Mouse (Mus musculus) ZHBTc4 (cell line): ENCODE measurements around the gene Cnot4.

Experiments
- DNase-seq: peaks from one replicate; pipeline ENCODE4 v3.0.0-alpha.2; 2011; ENCODE audit warnings: low read depth, low spot score

Cnot4 gene

DNA sequence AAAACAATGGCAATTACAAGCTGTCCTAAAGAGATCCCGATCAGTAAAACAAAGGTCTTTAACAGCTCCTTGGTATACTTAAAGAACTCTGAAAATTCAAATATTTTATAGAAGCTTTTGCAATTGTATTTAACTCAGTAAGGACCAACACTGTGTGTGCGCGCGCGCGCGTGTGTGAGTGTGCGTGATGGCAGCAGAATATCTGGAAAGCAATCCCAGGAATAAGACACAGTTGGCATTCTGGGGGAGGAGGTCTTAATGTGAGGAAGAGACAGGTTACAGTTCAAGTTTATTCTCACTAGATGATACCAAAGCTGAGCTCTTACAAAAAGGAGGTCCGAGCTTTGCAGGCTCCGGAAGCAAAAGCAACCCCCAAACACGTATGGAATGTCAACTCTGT is 100.2 kb downstream of the Cnot4 start:
- DNase-seq = no peak

DNA sequence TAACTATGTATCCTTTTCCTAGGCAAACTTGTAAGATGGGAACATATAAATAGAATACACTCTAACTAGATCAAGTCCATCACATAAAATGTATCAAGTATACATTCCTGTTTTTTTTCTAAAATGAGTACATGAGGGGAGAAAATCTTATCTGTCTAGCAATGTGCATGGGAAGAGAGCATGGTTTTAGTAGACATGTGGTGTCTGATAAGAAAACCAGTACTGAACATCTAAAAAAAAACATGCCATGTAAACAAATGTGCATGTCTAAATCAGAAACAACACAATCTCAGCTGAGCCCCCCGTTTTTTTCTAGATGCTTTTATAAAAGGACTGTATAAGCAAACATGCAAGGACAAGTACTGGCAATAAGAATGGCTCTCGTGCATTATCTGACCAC is 100.8 kb downstream of the Cnot4 start:
- no peak for DNase-seq

DNA sequence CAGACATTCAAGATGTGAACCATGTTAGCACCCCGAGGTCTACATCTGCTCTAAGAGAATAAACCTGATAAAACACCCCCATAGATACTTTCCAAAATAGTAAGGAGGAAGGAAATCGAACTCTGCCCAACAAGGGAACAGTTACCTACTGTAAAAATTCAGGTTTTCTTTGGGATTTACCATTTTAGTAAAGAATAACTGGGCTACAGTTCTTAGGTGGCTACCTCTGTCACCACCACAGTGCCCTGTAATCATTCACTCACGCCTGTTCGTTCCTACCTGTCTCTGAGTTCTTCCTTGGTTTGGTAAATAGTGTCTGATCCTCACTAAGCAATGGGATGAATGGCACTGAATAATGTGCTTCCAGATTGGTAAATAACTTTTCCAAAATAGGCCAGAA is 102.7 kb downstream of the Cnot4 start:
- no peak for DNase-seq

DNA sequence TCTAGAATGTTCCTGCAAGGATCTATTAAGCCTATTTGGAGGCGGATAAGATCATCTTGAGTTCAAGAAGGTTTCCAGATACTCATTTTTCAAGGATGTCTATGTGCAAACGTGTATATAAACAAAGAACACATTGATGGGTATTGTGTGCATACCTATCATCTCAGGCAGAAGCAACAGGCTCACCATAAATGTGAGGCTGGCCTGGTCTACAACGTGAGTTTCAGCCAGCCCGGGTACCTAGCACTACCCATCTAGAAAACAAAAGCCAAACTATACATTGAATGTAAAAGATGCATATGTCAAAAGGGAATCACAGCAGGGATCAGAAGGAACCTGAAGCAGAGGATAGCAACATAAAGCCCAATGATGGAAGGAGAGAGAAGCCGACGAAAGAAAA is 103.3 kb downstream of the Cnot4 start:
- no peak for DNase-seq

DNA sequence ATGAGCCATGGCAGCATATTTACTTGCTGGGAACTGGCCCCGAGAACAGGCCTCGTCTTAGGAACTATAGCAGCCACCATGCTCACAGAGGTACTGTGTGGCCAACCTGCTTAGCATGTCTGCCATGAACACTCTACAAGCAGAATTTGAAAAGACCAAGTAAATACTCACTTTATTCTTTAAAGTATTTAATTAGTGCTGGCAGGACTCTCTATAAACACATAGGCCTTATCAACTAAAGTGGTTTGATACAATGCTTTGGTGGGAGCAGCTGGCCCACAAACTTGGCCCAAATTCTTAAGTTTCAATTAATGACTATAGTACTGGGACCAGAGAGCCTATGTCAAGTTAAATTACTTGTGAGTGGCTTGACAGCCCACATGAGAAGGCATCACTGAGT is 105.5 kb downstream of the Cnot4 start:
- no peak for DNase-seq

DNA sequence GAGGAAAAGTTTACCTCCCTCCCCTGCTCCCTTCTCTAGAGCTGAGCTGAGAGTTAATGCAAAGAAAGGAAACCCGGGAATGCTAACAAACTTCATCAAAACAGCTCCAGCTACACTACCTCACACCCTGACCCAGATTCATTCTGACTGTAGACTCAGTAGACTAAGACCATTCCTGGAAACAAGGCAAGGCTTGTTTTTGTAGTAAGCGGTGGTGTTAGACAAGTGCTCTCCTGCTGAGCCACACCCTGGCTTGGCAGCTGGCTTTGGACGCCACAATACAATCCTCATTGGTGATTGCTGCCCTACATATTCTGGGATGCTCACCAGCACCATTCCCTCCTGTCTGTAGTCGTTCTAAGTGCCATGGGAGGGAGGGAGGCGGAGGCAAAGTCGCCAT is 106.3 kb downstream of the Cnot4 start:
- DNase-seq = peak; percentile 82

DNA sequence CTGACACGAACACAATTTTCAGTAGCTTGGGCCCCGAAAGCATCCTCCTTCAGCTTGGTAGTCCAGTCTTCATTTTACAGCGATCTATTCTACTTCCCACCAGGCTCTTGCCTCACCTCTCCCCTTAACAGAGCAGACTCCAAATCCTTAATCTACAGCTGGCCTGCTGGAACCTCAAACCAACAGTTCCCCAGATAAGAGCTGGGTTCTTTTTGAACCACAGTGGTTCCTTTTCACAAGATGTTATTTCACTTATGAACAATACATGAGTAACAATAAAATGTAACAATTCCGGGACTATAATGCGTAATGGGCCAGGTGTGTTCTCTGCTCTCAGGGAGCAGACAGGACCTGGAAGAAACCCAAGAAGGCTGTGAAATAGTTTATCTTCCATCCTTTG is 116.9 kb downstream of the Cnot4 start:
- DNase-seq = no peak

DNA sequence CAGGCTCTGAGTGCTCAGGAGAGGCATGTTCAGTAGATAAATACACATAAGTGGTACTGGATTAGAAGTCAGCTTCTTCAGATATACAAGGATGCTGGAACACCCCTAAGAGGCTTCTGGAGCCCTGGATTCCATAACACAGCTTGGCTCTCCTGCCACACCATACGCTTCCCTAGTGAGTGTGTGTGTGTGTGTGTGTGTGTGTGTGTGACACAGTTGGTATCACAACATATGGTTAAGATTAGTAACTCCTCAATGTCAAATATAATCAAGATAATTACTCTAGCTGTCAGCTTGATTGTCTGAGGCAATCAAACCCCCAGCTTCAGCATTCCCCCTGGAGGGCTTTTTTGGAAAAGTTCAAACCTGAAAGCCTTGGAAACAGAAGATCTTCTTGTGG is 121.6 kb downstream of the Cnot4 start:
- DNase-seq = no peak

DNA sequence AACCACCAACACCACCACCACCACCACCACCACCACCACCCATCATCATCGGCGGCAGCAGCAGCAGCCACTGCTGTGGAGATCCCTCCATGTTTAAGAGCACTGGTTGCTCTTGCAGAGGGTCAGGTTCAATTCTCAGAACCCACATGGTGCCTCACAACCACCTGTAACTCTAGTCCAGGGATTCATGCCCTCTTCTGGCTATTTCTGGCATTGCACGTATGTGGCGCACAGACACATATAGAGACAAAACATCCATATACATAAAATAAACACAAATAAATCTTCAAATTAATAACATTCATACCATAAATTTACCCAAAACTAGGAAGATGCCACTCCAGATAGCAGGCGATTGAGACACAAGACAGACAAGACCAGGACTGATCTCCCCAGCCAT is 122.8 kb downstream of the Cnot4 start:
- DNase-seq = peak; percentile 68

DNA sequence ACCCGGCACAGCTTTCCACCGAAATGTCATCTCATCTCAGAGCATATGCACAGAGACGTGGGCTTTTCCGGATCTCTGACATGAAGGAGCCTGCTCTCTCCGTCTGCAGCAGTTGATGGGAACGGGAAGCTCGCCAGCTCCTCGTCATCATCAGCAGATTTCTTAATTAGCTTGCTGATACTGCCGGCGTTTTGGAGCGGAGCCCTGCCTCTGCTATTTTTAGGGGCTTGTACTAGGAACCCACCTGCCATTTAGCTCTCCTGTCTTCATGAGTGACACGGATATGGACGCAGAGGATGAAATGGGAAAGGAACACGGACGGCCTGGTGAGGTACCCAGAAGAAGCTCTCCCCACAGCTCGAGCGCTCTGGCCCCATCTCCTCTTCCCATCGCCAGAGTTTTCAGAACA is 131.3 kb downstream of the Cnot4 start:
- no peak for DNase-seq

DNA sequence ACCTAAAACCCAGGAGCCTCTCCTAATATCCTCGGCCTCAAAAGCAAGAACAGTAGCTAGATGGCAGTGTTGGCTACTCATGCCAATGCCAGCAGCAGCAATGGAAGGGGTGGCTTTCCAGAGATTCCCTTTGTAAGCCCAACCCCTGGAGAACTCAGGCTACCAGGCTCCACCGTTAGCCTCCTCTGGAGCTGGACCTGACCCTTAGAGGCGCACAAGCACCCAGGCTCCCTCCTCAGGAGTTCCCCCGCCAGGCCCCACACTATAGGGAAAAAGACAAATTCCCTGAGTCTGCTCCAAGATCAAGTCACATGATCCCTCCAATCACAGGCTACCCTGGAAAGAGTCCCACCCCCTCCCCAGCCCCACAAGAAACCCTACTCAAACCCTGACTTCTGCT is 134.4 kb downstream of the Cnot4 start:
- peak; percentile 52 for DNase-seq

DNA sequence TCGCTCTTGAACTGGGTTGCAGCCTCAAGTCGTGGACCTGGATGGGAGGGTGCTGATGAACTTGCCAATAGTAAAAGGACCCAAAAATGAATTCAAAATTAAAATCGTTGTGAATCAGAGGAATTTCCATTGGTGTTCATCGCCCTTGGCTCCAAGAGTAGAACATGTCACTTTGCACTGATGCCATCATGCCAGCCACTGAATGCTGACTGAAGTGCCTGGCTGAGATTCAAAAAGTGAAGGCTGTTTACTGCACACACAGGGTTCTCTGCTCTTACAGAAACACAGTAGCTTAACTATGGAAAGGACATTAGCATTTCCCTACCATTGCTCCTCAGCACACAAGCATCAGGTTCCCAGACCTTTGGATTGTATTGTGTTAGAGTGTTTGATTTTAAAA is 137.0 kb downstream of the Cnot4 start:
- no peak for DNase-seq

DNA sequence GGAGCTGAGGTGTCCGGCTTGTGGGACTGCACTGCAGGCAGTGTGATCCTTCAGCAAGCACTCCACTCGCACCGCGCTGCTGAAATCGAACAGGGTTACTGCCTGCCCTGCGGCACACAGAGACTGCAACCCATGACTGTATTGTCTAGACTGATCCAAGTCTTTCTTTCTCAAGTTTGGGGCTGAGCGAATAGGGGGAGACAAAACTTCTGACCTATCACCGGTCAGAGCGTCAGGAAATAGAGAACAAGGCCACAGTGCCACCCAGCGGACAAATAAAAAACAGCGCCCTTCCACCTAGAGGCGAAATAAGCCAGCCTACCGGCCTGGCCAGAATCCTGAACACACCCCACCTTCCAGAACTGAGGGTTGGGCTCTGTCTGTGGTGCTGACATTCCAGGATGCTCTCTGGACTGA is 138.3 kb downstream of the Cnot4 start:
- DNase-seq = peak; percentile 96

DNA sequence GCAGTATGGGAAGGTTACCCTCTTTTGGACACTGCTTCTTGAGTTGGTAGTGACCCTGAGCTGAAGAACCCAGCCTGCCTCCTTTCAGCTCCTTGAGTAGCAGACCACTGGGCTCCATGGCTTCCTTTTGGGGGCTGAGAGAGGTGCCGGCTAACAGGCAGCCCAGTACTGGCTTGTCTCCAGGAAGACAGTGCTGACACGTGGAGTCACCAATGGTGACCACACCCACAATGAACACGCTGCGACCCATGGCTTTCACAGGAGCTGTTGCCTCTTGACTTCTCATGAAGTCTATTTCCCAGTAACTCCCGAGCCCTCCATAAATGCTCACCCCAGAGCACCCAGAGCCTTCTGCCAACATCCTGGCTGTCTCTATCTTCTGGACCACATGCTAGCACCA is 138.8 kb downstream of the Cnot4 start:
- no peak for DNase-seq

DNA sequence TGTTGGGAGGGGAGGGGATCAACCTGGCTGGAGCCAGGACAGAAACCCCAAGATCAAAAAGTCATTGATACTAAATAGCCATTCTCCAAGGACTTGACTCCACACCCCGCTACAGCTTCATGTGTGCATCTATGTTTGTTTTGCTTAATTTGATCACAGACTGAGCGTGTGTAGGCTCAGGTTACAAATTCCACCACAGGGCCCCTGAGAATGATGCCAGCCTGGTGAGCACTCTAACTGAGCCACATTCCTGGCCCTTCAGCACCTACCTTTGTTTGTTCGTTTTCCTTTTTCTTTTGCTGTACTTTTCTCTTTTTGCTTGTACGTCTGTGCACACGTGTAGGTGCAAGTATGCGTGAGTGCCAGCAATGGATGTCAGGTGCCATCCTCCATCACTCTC is 144.3 kb downstream of the Cnot4 start:
- no peak for DNase-seq

DNA sequence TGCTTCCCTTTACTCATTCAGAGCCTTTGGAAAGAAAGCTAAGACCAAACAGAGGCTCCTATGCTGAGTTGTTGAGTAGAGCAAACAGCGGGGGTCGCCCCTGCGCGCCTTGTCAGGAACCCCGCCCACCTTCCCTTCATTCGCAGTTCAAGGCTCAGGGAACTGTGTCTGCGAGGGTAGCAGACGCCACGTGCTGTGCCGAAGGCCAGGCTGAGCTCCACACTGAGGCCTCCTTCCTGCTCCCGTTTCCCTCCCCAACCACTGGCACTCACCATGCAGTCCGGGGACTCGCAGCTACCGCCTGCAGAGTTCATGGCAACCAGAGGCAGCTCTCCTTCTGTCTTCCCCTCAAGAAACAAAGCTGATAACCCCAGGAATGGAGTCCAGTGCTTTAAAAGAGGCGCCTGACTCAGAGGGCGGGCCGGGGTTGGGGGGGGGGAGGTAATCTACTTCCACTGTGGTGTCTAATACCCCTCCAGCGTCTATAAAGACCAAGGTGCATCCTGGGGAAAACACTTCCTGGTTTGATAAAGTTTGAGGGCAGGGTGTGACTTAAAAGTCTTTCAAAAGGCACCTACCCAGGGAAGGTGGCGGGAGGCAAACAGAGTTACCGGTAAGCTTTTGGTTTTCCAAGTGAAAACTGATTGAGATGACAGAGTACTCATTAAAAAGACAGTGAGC is 145.3 kb downstream of the Cnot4 start, which contains the start of gene Slc23a4:
Gene Slc23a4, minus strand, starts transcription at position 324 of the 681 bp plus-strand sequence.
- DNase-seq = peak; percentile 79

DNA sequence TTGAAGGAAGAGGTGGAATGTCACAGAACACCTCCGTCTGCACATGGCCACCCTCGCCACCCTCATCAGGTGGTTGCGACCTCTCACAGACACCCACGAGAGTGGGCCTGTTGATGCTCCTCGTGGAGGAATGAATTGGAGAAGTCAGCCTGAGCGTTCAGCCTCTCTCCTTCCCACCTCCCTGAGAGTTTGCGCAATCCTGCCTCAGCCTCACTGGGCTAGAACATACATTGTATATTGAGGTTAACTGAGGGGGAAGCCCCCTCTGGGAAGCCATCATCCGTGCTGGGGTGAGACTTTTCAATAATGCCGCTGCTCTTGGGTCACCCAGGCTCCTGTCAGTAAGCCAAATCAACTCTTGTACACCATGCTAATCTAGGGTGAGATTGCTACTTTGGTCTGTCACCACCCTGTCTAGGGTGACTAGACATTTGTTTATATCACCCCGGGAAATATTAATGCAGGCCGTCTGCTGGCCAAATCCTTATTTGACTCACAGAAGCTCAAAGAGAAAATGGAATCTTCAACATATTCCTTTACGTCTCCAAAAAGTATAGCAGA is 146.4 kb downstream of the Cnot4 start:
- DNase-seq = no peak

DNA sequence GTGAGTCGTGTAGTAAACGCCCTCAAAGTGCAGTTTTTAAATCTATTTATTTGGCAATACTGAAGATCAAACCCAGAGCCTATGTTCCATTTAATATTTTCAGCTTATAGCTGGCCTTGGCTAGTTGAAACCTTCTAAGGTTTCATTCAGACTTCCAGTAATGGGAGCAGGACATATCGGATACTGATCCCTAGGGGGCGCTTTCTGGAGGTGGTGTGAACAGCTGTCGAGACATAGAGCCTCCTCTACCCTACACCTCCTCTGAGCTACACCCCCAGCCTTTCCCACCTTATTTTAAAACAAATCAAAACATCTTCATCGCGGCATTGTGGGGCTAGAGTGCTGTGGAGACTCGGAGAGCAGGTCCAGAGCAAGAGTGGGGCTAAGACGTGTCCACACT is 152.9 kb downstream of the Cnot4 start:
- DNase-seq = peak; percentile 25

DNA sequence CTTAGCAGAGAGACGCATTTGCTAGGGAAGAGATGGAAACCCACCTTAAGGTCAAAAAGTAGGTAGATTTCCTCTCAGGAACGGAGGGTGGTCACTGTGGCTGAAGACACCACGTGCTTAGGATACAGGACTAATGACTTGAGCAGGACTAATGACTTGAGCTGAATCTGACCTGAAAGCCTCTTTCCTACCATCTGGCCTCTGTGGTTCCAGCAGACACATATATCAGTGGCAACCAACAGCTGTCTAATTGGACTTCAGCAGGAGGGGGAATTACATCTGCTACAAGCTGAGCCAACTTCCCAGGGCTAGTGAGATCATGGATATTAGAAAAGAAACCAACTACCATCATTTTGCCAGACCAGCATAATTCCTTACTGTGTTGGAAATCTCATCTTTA is 154.2 kb downstream of the Cnot4 start:
- DNase-seq = no peak
